Mouse (Mus musculus) embryonic facial prominence, embryonic 12.5 days (tissue): ENCODE results near the gene Antxr2. TPM values are rescaled to one million over a fixed set of nuclear protein-coding genes. Genes with fewer than 3 reads are reported as not detected.

Experiments
- ATAC-seq: fragments of 200-750 bp; cut with Nextera tagmentation; 2 replicates; pipeline ENCODE4 v1.8.0; 2017; ENCODE audit not compliant: insufficient number of reproducible peaks, insufficient read depth, low FRiP score, low TSS enrichment
- H3K27ac ChIP-seq: fragments of 300-500 bp; sonication (generic); 2 replicates; pipeline ENCODE4 v1.5.1; 2016; ENCODE audit warnings: mild to moderate bottlenecking
- H3K27me3 ChIP-seq: fragments of 300-500 bp; sonication (generic); 2 replicates; pipeline ENCODE4 v1.6.1; 2016; ENCODE audit warnings: mild to moderate bottlenecking, moderate library complexity
- H3K36me3 ChIP-seq: fragments of 300-500 bp; sonication (generic); 2 replicates; pipeline ENCODE4 v1.6.1; 2016; ENCODE audit warnings: mild to moderate bottlenecking
- H3K4me1 ChIP-seq: fragments of 300-500 bp; sonication (generic); 2 replicates; pipeline ENCODE4 v1.6.1; 2016
- H3K4me2 ChIP-seq: fragments of 300-500 bp; sonication (generic); replicated peaks from 2 replicates; pipeline ENCODE4 v1.6.1; 2016; ENCODE audit warnings: mild to moderate bottlenecking, moderate library complexity
- H3K4me3 ChIP-seq: fragments of 300-500 bp; sonication (generic); 2 replicates; pipeline ENCODE4 v1.5.1; 2016; ENCODE audit warnings: mild to moderate bottlenecking
- H3K9ac ChIP-seq: fragments of 300-500 bp; sonication (generic); 2 replicates; pipeline ENCODE4 v1.6.1; 2016; ENCODE audit warnings: mild to moderate bottlenecking, moderate library complexity
- H3K9me3 ChIP-seq: fragments of 300-500 bp; sonication (generic); 2 replicates; pipeline ENCODE4 v1.6.1; 2016; ENCODE audit warnings: mild to moderate bottlenecking, moderate library complexity
- WGBS: fragments of 180-500 bp; shearing (Covaris S2); methylation state at CpG from one replicate; pipeline ENCODE4 v1.1.7; 2016; 5-methylcytosine and 5-hydroxymethylcytosine counted together
- polyA plus RNA-seq: library from polyadenylated mRNA; unstranded; fragments of >200 nt; fragmentation: Nextera tagmentation; extraction: Ambion mirVana; gene quantifications from 2 replicates; pipeline ENCODE4 v1.2.1, GENCODE M21; 2016

The Antxr2 gene
- polyA plus RNA-seq, 1 experiment from 2014 or later, result 21.3 TPM

DNA sequence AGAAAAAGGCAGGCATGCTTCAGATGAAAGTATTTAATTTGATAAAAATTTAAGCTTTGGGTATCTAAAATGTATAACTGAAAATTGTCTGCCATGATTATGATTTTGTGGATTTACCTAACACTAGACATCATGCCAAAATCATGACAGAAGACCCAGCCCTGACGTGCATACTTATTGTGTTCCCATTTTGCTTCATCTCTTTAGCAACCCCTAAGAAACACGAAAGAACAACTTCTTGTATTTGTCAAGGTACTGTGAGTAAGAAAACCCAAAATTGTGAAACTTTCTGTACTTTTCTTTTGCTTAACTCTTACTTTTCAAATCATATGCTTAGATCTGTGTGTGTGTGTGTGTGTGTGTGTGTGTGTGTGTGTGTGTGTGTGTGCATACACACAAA, 6.3 kb downstream of the Antxr2 start:
- Histone ChIP-seq H3K27me3 (no peaks in the 10 kb centered on the region), H3K4me1 (peaks cover 2% of the 10 kb centered on the region; the same call in 1 of the 2 replicates), H3K36me3 (peaks cover 23% of the 10 kb centered on the region), H3K9me3 (no peaks in the 10 kb centered on the region), H3K4me2 (no peak overlapping the region), H3K4me3 (no peak overlapping the region), H3K9ac (no peak overlapping the region), H3K27ac (no peak overlapping the region)
- 96% methylated on average over 2 of the region's 2 CpGs for WGBS
- ATAC-seq, result no peak

DNA sequence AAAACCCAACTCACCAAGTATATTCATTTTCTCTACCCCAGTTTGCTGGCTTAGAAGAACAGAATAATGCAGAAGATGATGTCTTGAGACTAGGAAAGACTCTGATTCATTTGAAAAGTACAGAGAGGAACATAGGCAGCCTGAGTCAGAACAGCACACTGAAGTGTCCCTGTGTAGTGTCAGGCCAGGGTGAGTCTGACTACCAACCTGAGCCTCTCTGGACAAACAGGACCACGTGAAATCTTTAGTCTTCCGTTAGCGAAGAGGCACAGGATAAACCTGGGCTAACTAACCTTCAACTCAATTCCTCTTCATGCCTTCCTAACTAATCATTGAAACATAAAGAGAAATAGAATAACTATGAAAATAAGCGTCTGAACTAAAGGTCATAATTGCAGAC, 9.3 kb downstream of the Antxr2 start:
- Histone ChIP-seq H3K27ac (no peak overlapping the region), H3K36me3 (peaks cover 22% of the 10 kb centered on the region), H3K4me1 (no peaks in the 10 kb centered on the region), H3K9me3 (no peaks in the 10 kb centered on the region), H3K4me3 (no peak overlapping the region), H3K27me3 (no peaks in the 10 kb centered on the region), H3K9ac (no peak overlapping the region), H3K4me2 (no peak overlapping the region)
- no peak for ATAC-seq
- WGBS, result 89% methylated on average over 4 of the region's 4 CpGs

DNA sequence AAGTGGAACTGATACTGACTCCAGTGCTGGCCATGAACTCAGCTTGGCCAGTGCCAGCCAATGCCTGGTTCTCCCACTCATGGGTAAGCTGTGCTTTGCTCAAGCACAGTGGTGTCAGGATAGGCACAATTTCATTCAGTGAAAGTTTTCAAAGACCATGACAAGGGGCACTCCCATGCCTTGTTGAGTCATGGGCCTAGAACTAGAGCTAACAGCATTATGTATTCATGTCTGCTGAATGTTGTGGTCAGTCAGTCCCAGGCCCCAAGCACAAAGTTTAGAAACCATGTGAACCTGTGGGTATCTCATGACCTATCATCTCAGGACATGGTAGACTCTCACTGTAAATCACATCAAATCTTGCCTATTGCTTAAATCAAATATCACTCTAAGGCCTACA, 10.2 kb downstream of the Antxr2 start:
- no peak overlapping the region for H3K27ac ChIP-seq
- no peak overlapping the region for H3K9ac ChIP-seq
- no peak for ATAC-seq
- H3K9me3 ChIP-seq, result no peaks in the 10 kb centered on the region
- no peak overlapping the region for H3K4me3 ChIP-seq
- H3K27me3 ChIP-seq, result no peaks in the 10 kb centered on the region
- no peak overlapping the region for H3K4me2 ChIP-seq
- H3K4me1 ChIP-seq, result no peaks in the 10 kb centered on the region
- H3K36me3 ChIP-seq, result peaks cover 22% of the 10 kb centered on the region

DNA sequence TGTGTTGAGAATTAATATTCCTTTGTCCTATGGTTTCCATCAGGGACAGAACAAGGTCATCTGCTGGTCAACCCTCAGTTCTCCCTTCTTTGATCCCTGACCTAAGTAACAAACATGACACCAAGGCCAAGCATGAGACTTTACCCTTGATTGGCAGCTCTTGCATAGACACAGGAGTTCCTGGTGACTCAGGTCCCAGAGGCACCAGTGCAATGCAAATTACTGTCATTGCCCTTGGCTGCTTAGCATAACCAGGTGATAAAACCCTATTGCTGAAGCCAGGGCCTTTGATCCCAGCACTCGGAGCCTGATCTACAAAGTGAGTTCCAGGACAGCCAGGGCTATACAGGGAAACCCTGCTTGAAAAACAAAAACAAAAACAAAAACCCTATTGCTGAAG, 11.4 kb downstream of the Antxr2 start:
- H3K36me3 ChIP-seq, result peaks cover 20% of the 10 kb centered on the region
- H3K27ac ChIP-seq, result no peak overlapping the region
- no peaks in the 10 kb centered on the region for H3K9me3 ChIP-seq
- no peaks in the 10 kb centered on the region for H3K4me1 ChIP-seq
- H3K9ac ChIP-seq, result no peak overlapping the region
- H3K27me3 ChIP-seq, result no peaks in the 10 kb centered on the region
- H3K4me2 ChIP-seq, result no peak overlapping the region
- no peak overlapping the region for H3K4me3 ChIP-seq
- WGBS, result 77% methylated on average over 1 of the region's 1 CpGs
- no peak for ATAC-seq

DNA sequence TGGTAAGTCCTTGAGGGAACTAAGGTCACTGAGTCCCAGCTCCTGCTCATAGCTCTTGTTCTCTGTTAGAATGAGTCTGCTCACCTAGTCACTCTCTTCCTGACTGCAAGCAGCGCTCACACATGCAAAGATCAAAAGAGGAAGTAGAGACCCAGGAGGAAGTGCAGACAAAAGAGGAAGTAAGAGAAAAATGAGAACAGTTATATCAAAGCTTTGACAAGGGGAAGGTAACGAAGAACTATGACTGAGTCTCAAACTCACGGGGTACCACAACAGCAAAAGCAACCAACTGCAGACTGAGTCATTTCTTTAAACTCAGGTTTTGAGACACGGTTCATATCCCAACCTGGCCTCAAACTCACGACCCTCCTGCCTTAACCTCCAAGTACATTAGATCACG, 12.7 kb downstream of the Antxr2 start:
- H3K9ac ChIP-seq, result no peak overlapping the region
- H3K27me3 ChIP-seq, result no peaks in the 10 kb centered on the region
- no peak overlapping the region for H3K4me3 ChIP-seq
- peaks cover 20% of the 10 kb centered on the region for H3K36me3 ChIP-seq
- no peaks in the 10 kb centered on the region for H3K9me3 ChIP-seq
- no peak for ATAC-seq
- no peak overlapping the region for H3K4me2 ChIP-seq
- H3K27ac ChIP-seq, result no peak overlapping the region
- 88% methylated on average over 6 of the region's 6 CpGs for WGBS
- no peaks in the 10 kb centered on the region for H3K4me1 ChIP-seq

DNA sequence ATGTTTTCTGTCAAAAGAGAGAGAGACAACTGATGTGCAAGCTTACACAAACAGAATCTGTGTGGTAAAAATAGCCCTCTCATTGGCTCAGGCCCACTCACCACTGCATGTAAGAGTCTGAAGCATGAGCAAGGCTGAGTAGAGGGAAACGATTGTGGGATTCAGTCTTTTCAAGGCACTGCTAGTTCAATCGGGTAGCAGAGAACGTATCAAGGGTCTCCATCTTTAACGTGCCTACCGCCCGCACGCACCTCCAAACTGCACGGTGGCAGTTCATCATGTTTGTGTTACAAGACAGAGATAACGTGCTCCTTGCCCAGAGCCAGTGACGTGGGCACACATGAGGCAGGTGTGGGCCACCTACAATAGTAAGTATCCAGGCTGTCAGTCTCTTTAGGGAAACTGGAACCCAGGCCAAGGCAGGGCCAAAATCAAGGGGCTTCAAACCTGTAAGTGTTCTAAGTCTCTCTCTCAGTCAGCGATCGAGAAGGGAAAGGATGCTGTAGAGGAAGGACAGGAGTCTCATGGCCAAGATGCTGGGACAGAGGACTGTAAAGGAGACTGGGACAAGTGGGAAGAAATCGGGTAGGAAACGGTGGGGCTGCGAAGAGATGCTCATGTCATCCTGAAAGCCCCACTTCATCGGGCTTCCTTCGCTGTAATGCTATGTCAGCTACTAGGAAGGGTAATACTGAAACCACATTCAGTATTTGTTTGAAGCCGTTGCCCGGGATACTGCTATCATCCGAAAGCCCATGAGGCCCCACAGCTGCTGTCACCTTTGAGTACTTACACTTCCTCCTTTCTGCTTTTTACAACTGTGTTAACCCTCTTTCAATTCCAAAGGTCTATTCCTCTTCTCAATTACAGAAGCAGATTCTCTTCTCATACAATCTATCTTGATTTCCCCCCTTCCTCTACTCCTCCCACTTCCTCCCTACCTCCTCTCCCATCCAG, 14.3 kb downstream of the Antxr2 start:
- no peak for ATAC-seq
- no peaks in the 10 kb centered on the region for H3K9me3 ChIP-seq
- no peaks in the 10 kb centered on the region for H3K27me3 ChIP-seq
- no peak overlapping the region for H3K4me3 ChIP-seq
- peaks cover 17% of the 10 kb centered on the region for H3K36me3 ChIP-seq
- 92% methylated on average over 20 of the region's 20 CpGs for WGBS
- no peaks in the 10 kb centered on the region for H3K4me1 ChIP-seq
- no peak overlapping the region for H3K27ac ChIP-seq
- H3K9ac ChIP-seq, result no peak overlapping the region
- no peak overlapping the region for H3K4me2 ChIP-seq

DNA sequence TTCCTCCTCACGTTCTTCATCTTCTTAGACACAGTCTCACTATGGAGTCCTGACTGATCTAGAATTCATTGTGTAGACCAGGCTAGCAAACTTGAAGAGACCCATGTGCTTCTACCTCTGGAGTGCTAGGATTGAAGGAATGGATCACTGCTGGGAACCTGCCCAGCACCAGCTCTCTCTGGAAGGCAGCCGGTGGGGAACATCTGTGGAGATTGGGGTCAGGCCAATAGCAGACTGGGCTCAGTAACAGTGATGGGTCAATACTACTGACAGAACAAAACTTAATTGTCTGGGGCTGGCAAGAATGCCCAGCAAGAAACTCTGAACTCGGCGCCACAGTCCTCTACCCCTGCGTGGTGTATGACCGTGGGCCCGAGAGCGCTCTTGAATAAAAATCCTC, 25.1 kb downstream of the Antxr2 start:
- no peak for ATAC-seq
- 0 out of 2 replicates have a peak, but pooled peaks cover 9% of the 10 kb centered on the region for H3K36me3 ChIP-seq
- no peak overlapping the region for H3K4me3 ChIP-seq
- no peaks in the 10 kb centered on the region for H3K9me3 ChIP-seq
- no peaks in the 10 kb centered on the region for H3K27me3 ChIP-seq
- H3K4me2 ChIP-seq, result no peak overlapping the region
- H3K4me1 ChIP-seq, result no peaks in the 10 kb centered on the region
- no peak overlapping the region for H3K9ac ChIP-seq
- no peak overlapping the region for H3K27ac ChIP-seq
- WGBS, result 96% methylated on average over 8 of the region's 8 CpGs

DNA sequence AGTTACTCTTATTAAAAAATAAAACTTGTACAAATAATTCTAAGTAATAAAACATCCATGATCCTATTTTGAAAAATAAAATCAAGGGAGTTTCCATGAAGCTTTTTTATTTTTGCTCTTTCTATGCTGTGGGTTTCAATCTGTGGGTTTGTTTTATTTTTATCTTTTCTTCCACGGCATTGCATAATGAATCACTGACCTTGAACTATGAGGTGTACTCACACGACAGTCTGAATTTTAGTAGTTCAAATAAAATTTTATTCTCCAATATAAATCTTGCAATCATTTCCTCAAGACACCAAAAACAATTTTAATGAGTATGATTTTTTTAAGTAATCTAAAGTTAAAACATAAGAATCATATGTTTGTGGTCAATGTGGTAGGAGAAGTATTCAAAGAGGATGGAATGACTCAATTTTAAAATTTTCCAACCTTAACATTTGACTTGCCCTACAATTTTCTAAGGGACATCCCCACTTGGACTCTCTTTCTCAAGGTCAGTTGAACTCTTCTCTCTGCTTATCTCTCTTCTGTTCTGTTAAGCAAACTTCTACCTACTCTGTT, 31.5 kb downstream of the Antxr2 start:
- Histone ChIP-seq H3K9ac (no peak overlapping the region), H3K27ac (no peak overlapping the region), H3K36me3 (0 out of 2 replicates have a peak, but pooled peaks cover 5% of the 10 kb centered on the region), H3K4me3 (no peak overlapping the region), H3K27me3 (no peaks in the 10 kb centered on the region), H3K4me2 (no peak overlapping the region), H3K4me1 (no peaks in the 10 kb centered on the region), H3K9me3 (no peaks in the 10 kb centered on the region)
- 80% methylated on average over 2 of the region's 2 CpGs for WGBS
- no peak for ATAC-seq

DNA sequence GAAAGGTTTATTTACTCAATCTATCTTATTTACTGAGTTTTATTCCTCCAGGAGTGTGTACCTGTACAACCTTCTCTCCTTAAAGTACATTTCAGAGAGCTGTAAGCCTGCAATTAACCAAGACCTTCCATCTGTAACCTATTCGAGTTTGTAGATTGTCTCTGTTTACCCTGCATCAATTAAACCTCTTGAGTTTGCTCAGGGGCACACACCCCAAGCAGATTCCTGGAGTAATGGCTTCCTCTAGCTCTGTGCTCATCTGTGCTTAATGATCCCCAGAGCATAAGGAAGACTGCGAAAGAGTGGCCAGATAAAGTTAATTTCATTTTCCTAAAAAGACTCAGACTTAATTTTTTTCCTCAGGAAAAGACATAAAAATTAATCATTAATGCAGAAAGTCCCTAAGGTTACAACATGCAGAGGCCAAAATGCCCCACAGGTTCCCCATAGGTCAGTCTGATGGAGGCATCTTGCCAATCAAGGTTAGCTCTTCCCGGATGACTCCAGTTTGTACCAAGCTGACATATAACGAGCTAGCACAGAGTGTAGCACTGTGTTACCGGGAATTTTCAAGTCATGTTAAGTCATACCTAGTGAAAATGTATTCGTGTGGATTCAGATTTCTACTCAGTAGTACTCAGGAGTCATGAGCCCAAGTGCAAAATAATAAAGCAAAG, 34.2 kb downstream of the Antxr2 start:
- 56% methylated on average over 6 of the region's 6 CpGs for WGBS
- no peaks in the 10 kb centered on the region for H3K27me3 ChIP-seq
- H3K4me1 ChIP-seq, result no peaks in the 10 kb centered on the region
- H3K4me3 ChIP-seq, result no peak overlapping the region
- H3K27ac ChIP-seq, result no peak overlapping the region
- no peaks in the 10 kb centered on the region for H3K9me3 ChIP-seq
- no peak overlapping the region for H3K9ac ChIP-seq
- no peak overlapping the region for H3K4me2 ChIP-seq
- H3K36me3 ChIP-seq, result 0 out of 2 replicates have a peak, but pooled peaks cover 5% of the 10 kb centered on the region
- ATAC-seq, result no peak

DNA sequence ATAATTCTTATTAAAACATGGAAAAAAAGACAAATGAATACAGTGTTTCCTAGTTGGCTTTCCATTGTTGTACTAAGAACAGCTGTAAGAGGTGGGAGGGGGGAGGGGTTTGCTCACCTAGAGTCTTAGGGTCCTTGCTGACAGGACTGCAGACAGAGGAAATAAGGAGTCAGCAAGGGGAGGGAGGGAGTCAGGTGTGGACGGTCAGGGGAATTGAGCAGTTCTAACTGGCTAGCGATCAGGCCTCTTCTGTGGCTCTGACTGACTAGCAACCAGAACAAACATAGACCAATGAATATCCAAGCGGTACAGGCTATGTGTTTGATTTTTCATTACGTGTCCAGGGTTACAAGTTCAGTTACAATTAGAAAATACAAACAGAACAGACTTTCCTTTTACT, 35.0 kb downstream of the Antxr2 start:
- no peak overlapping the region for H3K27ac ChIP-seq
- no peak overlapping the region for H3K4me3 ChIP-seq
- 76% methylated on average over 4 of the region's 4 CpGs for WGBS
- ATAC-seq, result no peak
- H3K36me3 ChIP-seq, result 0 out of 2 replicates have a peak, but pooled peaks cover under 1% of the 10 kb centered on the region
- no peak overlapping the region for H3K9ac ChIP-seq
- H3K27me3 ChIP-seq, result no peaks in the 10 kb centered on the region
- no peak overlapping the region for H3K4me2 ChIP-seq
- H3K4me1 ChIP-seq, result no peaks in the 10 kb centered on the region
- no peaks in the 10 kb centered on the region for H3K9me3 ChIP-seq

DNA sequence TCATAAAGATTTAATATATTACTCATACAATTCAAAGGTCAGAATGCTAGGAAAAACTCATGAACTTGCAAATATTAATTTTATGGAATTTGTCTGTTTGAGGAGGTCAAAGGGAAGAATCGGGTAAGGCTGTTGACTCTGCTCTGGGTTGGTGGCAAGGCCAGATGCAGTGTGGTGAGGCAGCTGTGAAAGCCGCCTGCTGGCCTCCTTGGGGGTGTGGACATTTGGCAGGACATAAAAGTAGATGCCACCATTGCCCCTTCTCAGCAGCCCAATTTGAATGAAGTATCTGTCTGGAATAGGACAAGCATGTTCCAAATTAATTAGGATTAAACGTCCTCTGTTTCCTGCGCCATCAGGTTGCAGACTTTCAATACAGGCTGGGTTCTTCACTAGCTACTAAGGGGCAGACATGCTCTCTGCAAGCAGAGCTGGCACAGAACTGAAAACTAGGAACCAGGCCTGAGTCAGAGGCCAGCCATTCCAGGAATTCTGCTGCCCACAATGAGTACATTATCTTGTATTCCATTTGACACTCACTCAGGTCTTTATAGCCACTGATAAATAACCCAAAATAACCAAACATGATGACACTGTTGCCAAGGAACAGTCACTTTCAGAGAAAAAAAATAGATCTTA, 44.1 kb downstream of the Antxr2 start:
- peaks cover 4% of the 10 kb centered on the region; the same call in 1 of the 2 replicates for H3K36me3 ChIP-seq

More for the DNA sequence above, 44.1 kb downstream of the Antxr2 start:
- Histone ChIP-seq H3K9me3 (no peaks in the 10 kb centered on the region), H3K4me2 (no peak overlapping the region), H3K9ac (no peak overlapping the region), H3K4me3 (no peak overlapping the region), H3K4me1 (0 out of 2 replicates have a peak, but pooled peaks cover 3% of the 10 kb centered on the region), H3K27ac (no peak overlapping the region), H3K27me3 (no peaks in the 10 kb centered on the region)
- no peak for ATAC-seq
- WGBS, result 77% methylated on average over 4 of the region's 4 CpGs
